Mouse (Mus musculus) intestine, embryonic 14.5 days (tissue): ENCODE measurements around the gene Ccnj. TPM values are rescaled to one million over a fixed set of nuclear protein-coding genes. Genes with fewer than 3 reads are reported as not detected.
A peak's percentile ranks its signal among the peaks of the same experiment; 100 is the strongest.

Experiments
- ATAC-seq: fragments of 200-750 bp; cut with Nextera tagmentation; replicated peaks from 2 replicates; pipeline ENCODE4 v1.8.0; 2017; ENCODE audit warnings: low read depth, moderate number of reproducible peaks, moderate TSS enrichment, moderate library complexity; ENCODE audit not compliant: low FRiP score, low TSS enrichment
- DNase-seq: peaks from one replicate; pipeline ENCODE4 v3.0.0-alpha.2; 2018; ENCODE audit warnings: low spot score
- H3K27ac ChIP-seq: fragments of 300-500 bp; sonication (generic); 2 replicates; pipeline ENCODE4 v1.5.1; 2014; ENCODE audit warnings: low read depth, mild to moderate bottlenecking, control low read depth
- H3K27me3 ChIP-seq: fragments of 300-500 bp; sonication (generic); replicated peaks from 2 replicates; pipeline ENCODE4 v1.6.1; 2014; ENCODE audit warnings: low read length, control low read depth; ENCODE audit not compliant: control insufficient read depth, insufficient read depth
- H3K36me3 ChIP-seq: fragments of 300-500 bp; sonication (generic); 2 replicates; pipeline ENCODE4 v1.6.1; 2014; ENCODE audit warnings: low read length, control low read depth; ENCODE audit not compliant: control insufficient read depth, insufficient read depth
- H3K4me1 ChIP-seq: fragments of 300-500 bp; sonication (generic); replicated peaks from 2 replicates; pipeline ENCODE4 v1.6.1; 2014; ENCODE audit warnings: low read length, control low read depth, mixed read lengths; ENCODE audit not compliant: control insufficient read depth, insufficient read depth
- H3K4me2 ChIP-seq: fragments of 300-500 bp; sonication (generic); 2 replicates; pipeline ENCODE4 v1.6.1; 2014; ENCODE audit warnings: low read length
- H3K4me3 ChIP-seq: fragments of 300-500 bp; sonication (generic); 2 replicates; pipeline ENCODE4 v1.5.1; 2014; ENCODE audit warnings: low read depth, low read length, control low read depth, mixed read lengths
- H3K9ac ChIP-seq: fragments of 300-500 bp; sonication (generic); 2 replicates; pipeline ENCODE4 v1.6.1; 2014; ENCODE audit warnings: mild to moderate bottlenecking, low read length
- H3K9me3 ChIP-seq: fragments of 300-500 bp; sonication (generic); 2 replicates; pipeline ENCODE4 v1.6.1; 2016; ENCODE audit warnings: low read length, control low read depth; ENCODE audit not compliant: control insufficient read depth
- WGBS: fragments of 180-500 bp; shearing (Covaris S2); extraction: QIAGEN DNeasy Blood & Tissue Kit; methylation state at CpG from one replicate; pipeline ENCODE4 v1.1.7; 2014; 5-methylcytosine and 5-hydroxymethylcytosine counted together
- polyA plus RNA-seq: library from polyadenylated mRNA; unstranded; fragments of >200 nt; fragmentation: Nextera tagmentation; extraction: Ambion mirVana; gene quantifications from 2 replicates; pipeline ENCODE4 v1.2.1, GENCODE M21; 2014

Ccnj gene
- polyA plus RNA-seq, 1 experiment from 2014 or later, result 10.3 TPM

DNA sequence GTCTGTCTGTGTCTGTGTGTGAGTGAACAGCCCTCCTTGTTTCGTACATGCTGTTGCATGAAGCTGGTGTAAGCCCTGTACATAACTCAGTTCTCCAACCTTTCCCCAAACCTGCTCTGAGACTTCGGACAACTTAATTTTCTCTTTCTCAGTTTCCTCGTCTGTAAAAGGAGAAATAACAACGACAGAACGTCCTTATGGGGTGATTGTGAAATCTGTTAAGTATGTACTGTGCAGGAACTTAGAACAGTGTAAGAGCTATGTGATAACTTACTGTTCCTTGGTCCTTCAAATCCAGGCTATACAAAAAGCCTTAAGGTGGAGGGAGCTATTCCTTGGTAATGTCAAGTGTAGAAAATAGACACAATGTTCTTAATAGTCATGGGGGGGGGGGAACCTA is 1.3 kb downstream of the Ccnj start:
- 26% methylated on average over 5 of the region's 5 CpGs for WGBS
- H3K27me3 ChIP-seq, result no peaks in the 10 kb centered on the region

DNA sequence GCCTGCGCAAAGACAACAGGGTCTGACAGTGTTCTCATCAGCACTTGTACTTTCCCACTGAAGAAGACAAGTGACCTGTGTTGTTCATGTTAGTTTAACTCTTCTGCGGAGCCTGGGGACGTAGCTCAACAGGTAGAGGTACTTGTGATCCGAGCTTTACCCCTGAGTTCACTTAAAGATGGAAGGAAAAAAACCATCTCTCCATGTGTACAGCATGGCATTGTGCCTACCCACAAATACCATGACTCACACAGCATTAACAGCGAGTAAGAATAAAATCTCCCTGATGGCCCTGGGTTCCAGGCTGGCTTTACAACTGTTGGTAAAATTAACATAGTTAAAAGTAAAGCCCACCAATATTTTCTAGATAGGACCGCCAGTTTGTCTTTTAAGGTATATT is 3.4 kb downstream of the Ccnj start:
- H3K9ac ChIP-seq, result no peak overlapping the region
- H3K27me3 ChIP-seq, result no peaks in the 10 kb centered on the region
- WGBS, result 93% methylated on average over 6 of the region's 6 CpGs
- H3K4me2 ChIP-seq, result no peak overlapping the region
- H3K27ac ChIP-seq, result no peak overlapping the region
- peaks cover 18% of the 10 kb centered on the region for H3K4me1 ChIP-seq
- no peak overlapping the region for H3K4me3 ChIP-seq
- H3K9me3 ChIP-seq, result no peaks in the 10 kb centered on the region
- H3K36me3 ChIP-seq, result peaks cover 34% of the 10 kb centered on the region
- no peak for DNase-seq
- ATAC-seq, result no peak

More for the DNA sequence above, 1.3 kb downstream of the Ccnj start:
- Histone ChIP-seq H3K27ac (no peak overlapping the region), H3K4me1 (peaks cover 18% of the 10 kb centered on the region), H3K36me3 (peaks cover 13% of the 10 kb centered on the region), H3K4me2 (peak overlapping the region; percentile 73), H3K9ac (peak overlapping the region; percentile 99), H3K9me3 (no peaks in the 10 kb centered on the region), H3K4me3 (peak overlapping the region; percentile 90)
- ATAC-seq (no peak), DNase-seq (no peak)

DNA sequence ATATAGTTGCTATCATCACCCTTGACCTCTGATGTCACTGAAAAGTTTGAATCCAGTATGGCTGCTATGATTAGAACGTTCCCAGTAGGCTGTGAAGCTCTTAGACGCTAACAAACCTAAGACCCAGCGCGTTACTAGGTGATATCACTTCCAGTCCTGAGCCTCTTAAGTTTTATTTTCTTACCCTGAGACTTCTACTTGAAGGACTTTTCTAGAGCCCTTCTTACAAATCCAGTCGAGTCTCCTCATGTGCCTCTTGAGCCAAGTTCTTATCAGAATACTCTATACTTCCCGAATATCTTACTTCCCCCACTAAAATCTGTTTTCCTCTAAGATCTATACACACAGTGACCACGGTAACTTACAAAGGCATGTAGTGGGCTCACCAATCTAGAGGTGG is 7.1 kb downstream of the Ccnj start:
- H3K4me2 ChIP-seq, result no peak overlapping the region
- no peaks in the 10 kb centered on the region for H3K9me3 ChIP-seq
- H3K4me3 ChIP-seq, result no peak overlapping the region
- H3K4me1 ChIP-seq, result peaks cover 3% of the 10 kb centered on the region; the same call in 1 of the 2 replicates
- 92% methylated on average over 7 of the region's 7 CpGs for WGBS
- ATAC-seq (no peak), DNase-seq (no peak)
- H3K9ac ChIP-seq, result no peak overlapping the region
- peaks cover 57% of the 10 kb centered on the region for H3K36me3 ChIP-seq
- H3K27me3 ChIP-seq, result no peaks in the 10 kb centered on the region
- no peak overlapping the region for H3K27ac ChIP-seq

DNA sequence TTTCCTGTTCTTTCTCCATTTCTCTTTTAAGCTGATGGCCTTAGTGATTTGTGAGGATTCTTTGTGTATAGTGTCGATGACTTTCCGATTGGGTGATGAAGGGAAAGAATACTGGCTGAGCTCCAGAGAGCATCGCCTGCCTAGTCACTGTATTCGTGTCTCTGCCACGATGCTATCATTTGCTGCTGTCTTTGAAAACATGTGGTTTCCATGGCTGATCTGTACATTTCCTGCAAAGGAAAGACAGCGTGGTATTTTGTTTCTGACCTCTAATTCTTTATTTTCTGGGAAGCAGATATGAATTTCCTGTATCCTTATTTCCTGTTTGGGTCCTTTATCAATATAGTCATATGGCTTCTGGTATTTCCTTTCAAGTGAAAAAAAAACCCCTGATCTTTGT is 9.2 kb downstream of the Ccnj start:
- no peak overlapping the region for H3K4me2 ChIP-seq
- H3K9me3 ChIP-seq, result no peaks in the 10 kb centered on the region
- no peaks in the 10 kb centered on the region for H3K27me3 ChIP-seq
- ATAC-seq, result no peak
- H3K4me3 ChIP-seq, result no peak overlapping the region
- H3K36me3 ChIP-seq, result peaks cover 77% of the 10 kb centered on the region
- DNase-seq, result no peak
- no peak overlapping the region for H3K9ac ChIP-seq
- H3K4me1 ChIP-seq, result no peaks in the 10 kb centered on the region
- WGBS, result 71% methylated on average over 6 of the region's 6 CpGs
- H3K27ac ChIP-seq, result no peak overlapping the region

DNA sequence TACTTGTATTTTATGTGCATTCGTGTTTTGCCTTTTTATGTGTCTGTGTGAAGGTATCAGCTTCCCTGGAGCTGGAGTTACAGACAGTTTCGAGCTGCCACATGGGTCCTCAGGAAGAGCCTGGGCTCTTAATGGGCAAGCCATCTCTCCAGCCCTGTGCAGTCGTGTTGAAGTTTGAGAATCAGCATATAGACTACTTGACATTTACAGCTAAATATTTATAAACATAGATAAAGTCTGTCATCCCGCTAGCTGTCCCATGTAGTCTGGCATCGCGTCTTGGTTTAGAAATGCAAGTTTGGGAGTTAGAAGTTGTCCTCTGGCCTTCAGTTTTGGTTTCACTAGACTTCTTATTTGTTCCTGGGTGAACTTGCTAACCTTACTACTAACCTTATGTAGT is 10.0 kb downstream of the Ccnj start:
- WGBS, result 47% methylated on average over 6 of the region's 6 CpGs

DNA sequence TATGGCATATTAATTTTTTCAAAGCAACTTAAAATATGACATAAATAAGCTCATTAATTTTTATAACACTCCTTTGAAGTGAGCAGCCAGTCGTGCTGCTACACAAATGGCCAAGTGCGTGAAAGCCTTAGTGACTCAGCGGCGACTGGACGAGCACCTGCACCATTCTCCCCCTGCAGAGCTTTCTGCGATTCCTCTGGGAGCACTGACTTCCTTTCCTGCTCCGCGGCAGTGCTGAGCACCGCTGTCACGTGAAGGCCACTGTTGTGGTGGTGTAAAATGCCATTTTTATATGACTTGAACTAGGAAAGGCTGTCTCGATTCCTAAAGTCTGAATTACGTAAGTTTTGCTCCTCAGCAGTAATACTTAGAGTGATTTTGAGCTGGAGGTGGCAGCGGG is 10.5 kb downstream of the Ccnj start:
- no peak overlapping the region for H3K4me2 ChIP-seq
- H3K9me3 ChIP-seq, result no peaks in the 10 kb centered on the region
- no peaks in the 10 kb centered on the region for H3K4me1 ChIP-seq
- no peak for DNase-seq
- H3K27me3 ChIP-seq, result no peaks in the 10 kb centered on the region
- H3K4me3 ChIP-seq, result no peak overlapping the region
- no peak for ATAC-seq
- H3K9ac ChIP-seq, result no peak overlapping the region
- 86% methylated on average over 13 of the region's 13 CpGs for WGBS
- no peak overlapping the region for H3K27ac ChIP-seq
- H3K36me3 ChIP-seq, result peaks cover 85% of the 10 kb centered on the region

More for the DNA sequence above, 10.0 kb downstream of the Ccnj start:
- H3K27ac ChIP-seq, result no peak overlapping the region
- H3K9ac ChIP-seq, result no peak overlapping the region
- H3K4me2 ChIP-seq, result no peak overlapping the region
- ATAC-seq, result no peak
- peaks cover 85% of the 10 kb centered on the region for H3K36me3 ChIP-seq
- no peak overlapping the region for H3K4me3 ChIP-seq
- H3K9me3 ChIP-seq, result no peaks in the 10 kb centered on the region
- no peak for DNase-seq
- no peaks in the 10 kb centered on the region for H3K27me3 ChIP-seq
- H3K4me1 ChIP-seq, result no peaks in the 10 kb centered on the region

DNA sequence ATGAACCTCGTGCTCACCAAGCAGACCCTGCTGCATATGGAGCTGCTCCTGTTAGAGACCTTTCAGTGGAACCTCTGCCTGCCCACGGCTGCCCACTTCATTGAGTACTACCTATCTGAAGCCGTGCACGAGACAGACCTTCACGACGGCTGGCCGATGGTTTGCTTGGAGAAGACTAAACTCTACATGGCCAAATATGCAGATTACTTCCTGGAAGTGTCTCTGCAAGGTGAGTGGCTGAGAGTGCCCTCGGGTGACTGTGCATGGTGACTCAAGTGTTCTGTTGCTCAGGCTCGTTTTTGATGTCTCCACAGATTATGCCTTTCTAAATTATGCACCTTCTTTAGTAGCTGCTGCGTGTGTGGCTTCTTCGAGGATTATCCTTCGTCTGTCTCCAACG is 13.7 kb downstream of the Ccnj start:
- DNase-seq (no peak), ATAC-seq (no peak)
- H3K9ac ChIP-seq, result no peak overlapping the region
- no peak overlapping the region for H3K27ac ChIP-seq
- 92% methylated on average over 13 of the region's 13 CpGs for WGBS
- H3K36me3 ChIP-seq, result peaks cover 82% of the 10 kb centered on the region
- H3K4me1 ChIP-seq, result no peaks in the 10 kb centered on the region
- H3K4me3 ChIP-seq, result no peak overlapping the region
- no peaks in the 10 kb centered on the region for H3K9me3 ChIP-seq
- no peaks in the 10 kb centered on the region for H3K27me3 ChIP-seq
- no peak overlapping the region for H3K4me2 ChIP-seq

DNA sequence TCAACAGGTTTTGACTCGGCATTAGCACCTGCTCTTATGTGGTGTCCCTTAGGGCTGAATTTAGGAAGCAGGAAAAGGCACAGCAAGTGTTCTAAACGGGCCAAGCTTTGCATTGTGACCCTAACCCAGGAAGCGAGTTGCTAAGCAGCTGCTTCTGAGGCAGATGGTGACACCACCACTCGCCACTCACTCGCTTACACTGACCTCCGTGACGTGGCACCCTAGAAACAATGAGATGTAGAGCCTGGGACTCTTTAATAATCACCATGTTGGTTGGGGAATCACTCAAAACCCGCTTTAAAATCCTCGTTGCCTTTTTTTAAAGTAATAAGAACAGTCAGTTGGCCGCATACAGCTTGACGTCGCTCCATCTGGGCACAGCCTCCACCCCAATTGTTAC is 18.3 kb downstream of the Ccnj start:
- Histone ChIP-seq H3K4me1 (no peaks in the 10 kb centered on the region), H3K9me3 (no peaks in the 10 kb centered on the region), H3K9ac (no peak overlapping the region), H3K36me3 (peaks cover 61% of the 10 kb centered on the region), H3K4me3 (no peak overlapping the region), H3K27me3 (no peaks in the 10 kb centered on the region), H3K4me2 (no peak overlapping the region), H3K27ac (no peak overlapping the region)
- WGBS, result 90% methylated on average over 12 of the region's 12 CpGs
- ATAC-seq (no peak), DNase-seq (no peak)

DNA sequence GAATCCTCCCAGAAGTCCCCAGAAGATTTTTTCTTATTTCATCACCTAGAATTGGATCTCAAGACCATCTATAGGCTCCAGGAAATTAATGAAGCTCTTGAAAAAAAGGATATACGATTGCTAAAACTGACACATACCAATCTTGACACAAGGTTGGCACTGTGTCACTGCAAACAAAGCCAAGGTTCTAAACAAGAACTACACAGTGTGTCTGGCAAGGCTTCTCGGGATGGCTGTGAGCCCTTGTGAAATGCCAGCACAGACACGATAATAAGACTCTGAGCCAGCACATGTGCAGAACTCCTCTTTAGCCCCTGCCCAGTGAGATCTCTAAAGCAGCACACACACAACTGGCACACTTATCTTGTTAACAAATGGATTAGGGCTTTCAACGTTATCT is 28.5 kb downstream of the Ccnj start:
- Histone ChIP-seq H3K27me3 (0 out of 2 replicates have a peak, but pooled peaks cover 4% of the 10 kb centered on the region), H3K4me2 (no peak overlapping the region), H3K27ac (no peak overlapping the region), H3K36me3 (no peaks in the 10 kb centered on the region), H3K9ac (no peak overlapping the region), H3K4me3 (no peak overlapping the region), H3K4me1 (no peaks in the 10 kb centered on the region), H3K9me3 (no peaks in the 10 kb centered on the region)
- ATAC-seq (no peak), DNase-seq (no peak)
- WGBS, result 61% methylated on average over 4 of the region's 4 CpGs
